Mouse (Mus musculus): Measurements from ENCODE around the gene Trak1. TPM values are rescaled to one million over a fixed set of nuclear protein-coding genes. Genes with fewer than 3 reads are reported as not detected.

Trak1 gene
- polyA plus RNA-seq, 1 experiment from 2014 or later = 38.0 TPM

- H3K9me3 ChIP-seq = no peaks in the 10 kb centered on the region
- no peaks in the 10 kb centered on the region for H3K4me1 ChIP-seq
- ATAC-seq (ENCODE audit: low FRiP score, low read depth) = no peak
- H3K36me3 ChIP-seq = peaks cover 80% of the 10 kb centered on the region
- no peak overlapping the region for H3K4me2 ChIP-seq (replicated peaks)
- no peaks in the 10 kb centered on the region for H3K27me3 ChIP-seq
- H3K27ac ChIP-seq (replicated peaks) = no peak overlapping the region
- H3K4me3 ChIP-seq = no peak overlapping the region
- WGBS = 38% methylated on average over 8 of the region's 8 CpGs
- H3K9ac ChIP-seq (replicated peaks) = no peak overlapping the region
These were observed 161.2 kb downstream of the Trak1 start for GRCm38 (mm10) chr9:121458466-121458865.

GRCm38 (mm10) chr9:121459950-121460349 lies 162.6 kb downstream of the Trak1 start:
- no peaks in the 10 kb centered on the region for H3K4me1 ChIP-seq
- H3K27me3 ChIP-seq = no peaks in the 10 kb centered on the region
- WGBS = 83% methylated on average over 2 of the region's 2 CpGs
- no peak for ATAC-seq (ENCODE audit: low FRiP score, low read depth)
- H3K4me3 ChIP-seq = no peak overlapping the region
- peaks cover 78% of the 10 kb centered on the region for H3K36me3 ChIP-seq
- H3K9me3 ChIP-seq = no peaks in the 10 kb centered on the region
- H3K27ac ChIP-seq (replicated peaks) = no peak overlapping the region
- H3K9ac ChIP-seq (replicated peaks) = no peak overlapping the region
- no peak overlapping the region for H3K4me2 ChIP-seq (replicated peaks)

- Histone ChIP-seq H3K4me3 (no peak overlapping the region), H3K9ac (replicated peaks) (no peak overlapping the region), H3K9me3 (no peaks in the 10 kb centered on the region), H3K4me1 (no peaks in the 10 kb centered on the region), H3K4me2 (replicated peaks) (no peak overlapping the region), H3K27me3 (no peaks in the 10 kb centered on the region), H3K27ac (replicated peaks) (no peak overlapping the region), H3K36me3 (peaks cover 77% of the 10 kb centered on the region)
- WGBS = 84% methylated on average over 16 of the region's 16 CpGs
- no peak for ATAC-seq (ENCODE audit: low FRiP score, low read depth)
These were observed 163.2 kb downstream of the Trak1 start for GRCm38 (mm10) chr9:121460527-121460926.

- Histone ChIP-seq H3K4me3 (no peak overlapping the region), H3K4me2 (replicated peaks) (no peak overlapping the region), H3K27ac (replicated peaks) (no peak overlapping the region), H3K9ac (replicated peaks) (no peak overlapping the region), H3K27me3 (no peaks in the 10 kb centered on the region), H3K4me1 (no peaks in the 10 kb centered on the region), H3K36me3 (peaks cover 74% of the 10 kb centered on the region), H3K9me3 (no peaks in the 10 kb centered on the region)
- 87% methylated on average over 11 of the region's 11 CpGs for WGBS
- no peak for ATAC-seq (ENCODE audit: low FRiP score, low read depth)
These were observed 170.2 kb downstream of the Trak1 start for GRCm38 (mm10) chr9:121467460-121467859.

GRCm38 (mm10) chr9:121469711-121470110 lies 172.4 kb downstream of the Trak1 start:
- no peak overlapping the region for H3K27ac ChIP-seq (replicated peaks)
- no peak overlapping the region for H3K4me3 ChIP-seq
- H3K27me3 ChIP-seq = no peaks in the 10 kb centered on the region
- no peak overlapping the region for H3K9ac ChIP-seq (replicated peaks)
- peaks cover 69% of the 10 kb centered on the region for H3K36me3 ChIP-seq
- no peak for ATAC-seq (ENCODE audit: low FRiP score, low read depth)
- WGBS = 85% methylated on average over 6 of the region's 6 CpGs
- no peaks in the 10 kb centered on the region for H3K4me1 ChIP-seq
- H3K9me3 ChIP-seq = no peaks in the 10 kb centered on the region
- H3K4me2 ChIP-seq (replicated peaks) = no peak overlapping the region

GRCm38 (mm10) chr9:121474771-121475170 lies 177.5 kb downstream of the Trak1 start:
- Histone ChIP-seq H3K4me1 (peaks cover 3% of the 10 kb centered on the region), H3K4me3 (no peak overlapping the region), H3K36me3 (peaks cover 42% of the 10 kb centered on the region), H3K27ac (replicated peaks) (no peak overlapping the region), H3K9me3 (no peaks in the 10 kb centered on the region), H3K9ac (replicated peaks) (no peak overlapping the region), H3K4me2 (replicated peaks) (no peak overlapping the region), H3K27me3 (no peaks in the 10 kb centered on the region; the same call in 1 of the 2 replicates)
- no peak for ATAC-seq (ENCODE audit: low FRiP score, low read depth)
- 91% methylated on average over 5 of the region's 5 CpGs for WGBS

GRCm38 (mm10) chr9:121475488-121476452 lies 178.5 kb downstream of the Trak1 start:
- no peak overlapping the region for H3K4me3 ChIP-seq
- H3K27me3 ChIP-seq = no peaks in the 10 kb centered on the region; the same call in 1 of the 2 replicates
- WGBS = 84% methylated on average over 16 of the region's 16 CpGs
- H3K9me3 ChIP-seq = no peaks in the 10 kb centered on the region
- H3K9ac ChIP-seq (replicated peaks) = no peak overlapping the region
- no peak overlapping the region for H3K27ac ChIP-seq (replicated peaks)
- H3K4me1 ChIP-seq = peaks cover 3% of the 10 kb centered on the region
- no peak for ATAC-seq (ENCODE audit: low FRiP score, low read depth)
- no peak overlapping the region for H3K4me2 ChIP-seq (replicated peaks)
- H3K36me3 ChIP-seq = peaks cover 34% of the 10 kb centered on the region

DNA sequence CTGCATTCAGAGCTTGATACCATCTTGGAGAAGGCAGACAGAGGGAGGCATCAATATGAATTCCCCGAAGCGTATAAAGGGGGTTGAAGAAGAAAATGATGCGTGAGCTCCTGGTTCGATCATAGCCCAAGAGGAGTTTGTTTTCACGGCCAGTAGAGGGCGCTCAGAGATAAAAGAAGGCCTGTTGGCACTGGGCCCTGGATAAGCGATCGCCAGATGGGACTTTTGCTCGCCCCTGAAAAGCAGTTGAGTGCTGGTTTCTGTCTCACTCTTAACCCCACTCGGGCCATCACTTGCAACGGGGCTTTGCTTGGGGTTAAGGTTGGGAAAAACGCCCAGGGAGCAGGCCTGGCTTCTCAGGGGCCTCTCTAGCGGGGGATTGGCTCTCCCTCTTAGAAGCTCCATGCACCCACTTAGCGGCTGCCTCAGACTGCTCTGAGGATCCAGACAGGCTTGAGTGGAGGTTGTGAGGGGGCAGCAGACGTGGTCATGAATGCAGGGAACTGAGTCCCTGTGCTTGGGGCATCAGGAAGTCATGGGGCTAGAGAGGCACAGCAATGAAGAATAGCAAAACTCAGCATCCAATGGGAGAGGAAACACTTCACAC lies 180.1 kb downstream of the Trak1 start:
- ATAC-seq (ENCODE audit: low FRiP score, low read depth) = peak; percentile 73
- WGBS = 15% methylated on average over 15 of the region's 15 CpGs
- Histone ChIP-seq H3K27ac (replicated peaks) (0 out of 2 replicates have a peak overlapping the region, but pooled peaks have one; percentile 15), H3K9me3 (no peaks in the 10 kb centered on the region), H3K36me3 (peaks cover 17% of the 10 kb centered on the region), H3K4me3 (no peak overlapping the region), H3K9ac (replicated peaks) (no peak overlapping the region), H3K4me1 (peaks cover 3% of the 10 kb centered on the region), H3K27me3 (no peaks in the 10 kb centered on the region; the same call in 1 of the 2 replicates), H3K4me2 (replicated peaks) (0 out of 2 replicates have a peak overlapping the region, but pooled peaks have one; percentile 21)

DNA sequence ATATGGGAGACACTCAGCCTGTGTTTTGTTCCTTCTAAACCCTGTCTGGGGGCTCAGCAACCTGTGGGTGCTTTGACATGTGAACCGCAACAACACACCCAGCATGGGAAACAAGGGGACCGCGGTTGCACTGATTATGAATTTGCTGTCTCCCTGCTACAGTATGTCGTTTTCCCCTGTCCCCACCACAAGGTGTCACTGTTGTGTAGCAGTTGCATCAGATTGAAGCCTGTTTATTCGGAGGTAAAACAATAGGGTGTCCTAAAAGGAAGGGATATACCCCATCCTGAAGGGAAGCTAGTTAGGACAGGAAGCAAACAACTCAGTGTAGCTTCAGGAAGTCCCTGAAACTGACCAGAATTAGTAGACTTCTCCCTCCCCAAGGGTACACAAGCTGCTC lies 182.2 kb downstream of the Trak1 start:
- Histone ChIP-seq H3K27me3 (no peaks in the 10 kb centered on the region; the same call in 1 of the 2 replicates), H3K4me3 (no peak overlapping the region), H3K9ac (replicated peaks) (no peak overlapping the region), H3K27ac (replicated peaks) (no peak overlapping the region), H3K36me3 (0 out of 2 replicates have a peak, but pooled peaks cover 6% of the 10 kb centered on the region), H3K9me3 (no peaks in the 10 kb centered on the region), H3K4me2 (replicated peaks) (no peak overlapping the region), H3K4me1 (peaks cover 3% of the 10 kb centered on the region)
- 33% methylated on average over 5 of the region's 5 CpGs for WGBS
- peak; percentile 48; the same call in 1 of the 2 replicates for ATAC-seq (ENCODE audit: low FRiP score, low read depth)

DNA sequence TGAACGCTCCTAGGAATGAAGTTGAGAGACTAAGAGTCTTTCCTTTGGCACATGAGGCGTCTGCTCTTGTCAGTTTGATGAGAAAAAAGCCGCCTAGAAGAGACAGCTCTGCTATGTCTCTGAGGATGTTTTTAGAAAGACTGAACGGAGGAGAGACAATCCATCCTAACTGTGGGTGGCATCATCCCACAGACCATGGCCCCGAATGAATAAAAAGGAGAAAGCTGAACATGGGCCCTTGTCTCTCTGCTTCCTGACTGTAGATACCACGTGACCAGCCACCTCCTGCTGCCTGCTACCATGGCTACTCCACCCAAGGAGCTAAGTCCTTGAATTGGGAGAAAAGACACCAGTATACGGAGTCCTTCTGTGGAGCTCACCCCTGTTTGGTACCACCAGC lies 189.9 kb downstream of the Trak1 start:
- H3K9me3 ChIP-seq = no peaks in the 10 kb centered on the region
- H3K4me2 ChIP-seq (replicated peaks) = no peak overlapping the region
- no peak overlapping the region for H3K4me3 ChIP-seq
- no peak overlapping the region for H3K27ac ChIP-seq (replicated peaks)
- no peak overlapping the region for H3K9ac ChIP-seq (replicated peaks)
- ATAC-seq (ENCODE audit: low FRiP score, low read depth) = no peak
- H3K4me1 ChIP-seq = 0 out of 2 replicates have a peak, but pooled peaks cover 7% of the 10 kb centered on the region
- H3K27me3 ChIP-seq = peaks cover 5% of the 10 kb centered on the region
- H3K36me3 ChIP-seq = no peaks in the 10 kb centered on the region
- 70% methylated on average over 7 of the region's 7 CpGs for WGBS

- ATAC-seq (ENCODE audit: low FRiP score, low read depth) = no peak
- Histone ChIP-seq H3K4me1 (peaks cover 16% of the 10 kb centered on the region; the same call in 1 of the 2 replicates), H3K4me3 (no peak overlapping the region), H3K36me3 (no peaks in the 10 kb centered on the region), H3K27ac (replicated peaks) (no peak overlapping the region), H3K27me3 (peaks cover 50% of the 10 kb centered on the region), H3K9me3 (no peaks in the 10 kb centered on the region), H3K9ac (replicated peaks) (no peak overlapping the region), H3K4me2 (replicated peaks) (no peak overlapping the region)
- 65% methylated on average over 11 of the region's 11 CpGs for WGBS
These were observed 194.4 kb downstream of the Trak1 start for GRCm38 (mm10) chr9:121491592-121492240.
